Mouse (Mus musculus): ENCODE results near the gene Vmn2r78. TPM values are rescaled to one million over a fixed set of nuclear protein-coding genes. Genes with fewer than 3 reads are reported as not detected.
"Not testable (repeated sequence)": the region's sequence is repeated elsewhere in the genome, so short reads cannot be mapped to it uniquely, and the experiment has no call there.

Vmn2r78 gene
- 0.01 TPM in 1 of 2 replicates, not detected in the other for polyA plus RNA-seq (2015; fragmentation: Nextera tagmentation; extraction: Ambion mirVana)

- not testable (repeated sequence) for H3K4me1 ChIP-seq (replicated peaks; ENCODE audit: control insufficient read depth, insufficient read depth); H3K9me3 ChIP-seq (ENCODE audit: control insufficient read depth, low read length); H3K9ac ChIP-seq (ENCODE audit: low read length); H3K27ac ChIP-seq (replicated peaks); H3K27me3 ChIP-seq (ENCODE audit: control insufficient read depth, insufficient read depth, low read length); H3K4me2 ChIP-seq (replicated peaks; ENCODE audit: low read depth); H3K36me3 ChIP-seq (ENCODE audit: control insufficient read depth, insufficient read depth, low read length); ATAC-seq (ENCODE audit: low FRiP score, low TSS enrichment); H3K4me3 ChIP-seq (ENCODE audit: low read depth, low read length); DNase-seq (ENCODE audit: low spot score)
- WGBS, result 71% methylated on average over 2 of the region's 2 CpGs
Measured at GRCm38 (mm10) chr7:86914794-86915193, at the start of gene Vmn2r78. TSS of gene Vmn2r78 (plus strand) at chr7:86915094.

DNA sequence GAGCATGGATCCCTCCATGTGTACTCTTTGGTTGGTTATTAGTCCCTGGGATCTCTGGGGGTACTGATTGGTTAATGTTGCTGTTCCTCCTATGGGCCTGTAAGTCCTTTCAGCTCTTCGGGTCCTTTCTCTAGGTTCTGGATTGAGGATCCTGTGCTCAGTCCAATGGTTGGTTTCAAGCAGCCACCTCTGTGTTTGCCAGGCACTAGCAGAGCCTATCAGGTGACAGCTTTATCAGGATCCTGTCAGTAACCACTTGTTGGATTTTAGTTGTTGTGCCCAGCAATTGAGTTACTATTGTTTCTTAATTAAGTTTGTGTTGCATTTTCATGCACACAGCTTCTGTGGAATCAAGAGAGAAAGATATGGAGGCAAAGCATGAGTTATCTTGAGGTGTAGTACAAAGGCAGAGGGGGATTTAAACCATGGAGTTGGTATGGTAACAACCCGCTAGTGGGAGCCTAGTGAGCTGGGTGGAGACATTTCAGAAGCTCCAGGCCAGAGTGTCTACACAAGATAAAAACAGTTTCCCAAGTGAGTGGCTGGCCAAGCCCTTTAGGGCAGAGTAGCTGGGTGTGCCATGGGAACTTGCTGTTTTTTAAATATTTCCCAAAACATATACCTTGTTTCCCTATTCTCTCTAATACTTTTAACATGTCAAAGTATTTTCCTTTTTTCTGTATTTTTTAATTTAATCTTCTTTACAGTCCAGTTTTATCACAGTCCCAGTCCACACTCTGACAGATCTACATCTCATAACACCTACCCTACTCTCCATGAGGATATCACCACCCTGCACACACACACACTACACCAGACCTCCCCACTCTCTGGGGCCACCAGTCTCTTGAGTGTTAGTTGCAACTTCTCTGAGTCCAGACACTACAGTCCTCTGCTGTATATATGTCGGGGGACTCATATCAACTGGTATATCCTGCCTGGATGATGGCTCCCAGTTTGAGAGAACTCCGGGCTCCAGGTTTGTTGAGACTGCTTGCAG, 25.1 kb upstream of the Vmn2r78 start:
- H3K27me3 ChIP-seq (ENCODE audit: control insufficient read depth, insufficient read depth, low read length), result no peaks in the 10 kb centered on the region
- no peak overlapping the region for H3K4me2 ChIP-seq (replicated peaks; ENCODE audit: low read depth)
- no peaks in the 10 kb centered on the region for H3K36me3 ChIP-seq (ENCODE audit: control insufficient read depth, insufficient read depth, low read length)
- no peaks in the 10 kb centered on the region for H3K9me3 ChIP-seq (ENCODE audit: control insufficient read depth, low read length)
- H3K9ac ChIP-seq (ENCODE audit: low read length), result no peak overlapping the region
- H3K4me1 ChIP-seq (replicated peaks; ENCODE audit: control insufficient read depth, insufficient read depth), result no peaks in the 10 kb centered on the region
- 85% methylated on average over 4 of the region's 4 CpGs for WGBS
- DNase-seq (ENCODE audit: low spot score), result no peak
- no peak overlapping the region for H3K4me3 ChIP-seq (ENCODE audit: low read depth, low read length)
- TF ChIP-seq CTCF (IDR thresholded peaks at IDR 0.05; ENCODE audit: low read depth) (no peak), EP300 (optimal IDR thresholded peaks at IDR 0.05) (no peak)
- H3K27ac ChIP-seq (replicated peaks), result no peak overlapping the region
- ATAC-seq (ENCODE audit: low FRiP score, low TSS enrichment), result no peak

- H3K4me1 ChIP-seq (replicated peaks; ENCODE audit: control insufficient read depth, insufficient read depth), result no peaks in the 10 kb centered on the region
- WGBS, result 73% methylated on average over 5 of the region's 5 CpGs
- no peak overlapping the region for H3K27ac ChIP-seq (replicated peaks)
- ATAC-seq (ENCODE audit: low FRiP score, low TSS enrichment), result no peak
- no peaks in the 10 kb centered on the region for H3K36me3 ChIP-seq (ENCODE audit: control insufficient read depth, insufficient read depth, low read length)
- no peak overlapping the region for H3K4me3 ChIP-seq (ENCODE audit: low read depth, low read length)
- DNase-seq (ENCODE audit: low spot score), result no peak
- no peak overlapping the region for H3K9ac ChIP-seq (ENCODE audit: low read length)
- H3K9me3 ChIP-seq (ENCODE audit: control insufficient read depth, low read length), result no peaks in the 10 kb centered on the region
- no peak for TF ChIP-seq EP300 (optimal IDR thresholded peaks at IDR 0.05)
- no peak for TF ChIP-seq CTCF (IDR thresholded peaks at IDR 0.05; ENCODE audit: low read depth)
- no peak overlapping the region for H3K4me2 ChIP-seq (replicated peaks; ENCODE audit: low read depth)
- H3K27me3 ChIP-seq (ENCODE audit: control insufficient read depth, insufficient read depth, low read length), result no peaks in the 10 kb centered on the region
Measured at GRCm38 (mm10) chr7:86937288-86937687, 22.4 kb downstream of the Vmn2r78 start.

DNA sequence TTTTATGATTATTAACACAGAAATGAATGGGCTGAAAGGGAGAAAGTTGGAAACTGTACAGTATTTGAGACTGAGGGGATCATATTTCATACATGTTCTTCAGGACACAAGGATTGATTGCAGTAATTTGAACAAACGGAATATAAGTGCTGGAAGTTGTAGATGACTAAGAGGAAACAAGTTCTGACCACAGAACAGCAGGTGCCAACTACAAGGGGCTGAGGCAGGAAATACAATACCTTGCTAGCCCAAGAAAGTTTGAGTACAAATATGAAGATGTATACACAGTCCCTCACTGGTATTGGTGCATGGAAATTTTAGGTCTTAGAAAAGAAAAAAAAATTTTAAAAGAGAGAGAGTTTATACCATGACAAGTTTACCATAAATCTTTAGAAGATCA, 79.8 kb downstream of the Vmn2r78 start:
- ATAC-seq (ENCODE audit: low FRiP score, low TSS enrichment) (no peak), DNase-seq (ENCODE audit: low spot score) (no peak)
- Histone ChIP-seq H3K27me3 (ENCODE audit: control insufficient read depth, insufficient read depth, low read length) (no peaks in the 10 kb centered on the region), H3K4me2 (replicated peaks; ENCODE audit: low read depth) (no peak overlapping the region), H3K9me3 (ENCODE audit: control insufficient read depth, low read length) (no peaks in the 10 kb centered on the region), H3K4me1 (replicated peaks; ENCODE audit: control insufficient read depth, insufficient read depth) (no peaks in the 10 kb centered on the region), H3K36me3 (ENCODE audit: control insufficient read depth, insufficient read depth, low read length) (no peaks in the 10 kb centered on the region), H3K4me3 (ENCODE audit: low read depth, low read length) (no peak overlapping the region), H3K27ac (replicated peaks) (no peak overlapping the region), H3K9ac (ENCODE audit: low read length) (no peak overlapping the region)
- TF ChIP-seq CTCF (IDR thresholded peaks at IDR 0.05; ENCODE audit: low read depth), result no peak
- no peak for TF ChIP-seq EP300 (optimal IDR thresholded peaks at IDR 0.05)
- 47% methylated on average over 1 of the region's 1 CpGs for WGBS

GRCm38 (mm10) chr7:86995815-86996214, 80.9 kb downstream of the Vmn2r78 start, which contains the start of gene Vmn2r79:
TSS of gene Vmn2r79 (plus strand) at chr7:86996115.
- H3K9ac ChIP-seq (ENCODE audit: low read length); DNase-seq (ENCODE audit: low spot score); ATAC-seq (ENCODE audit: low FRiP score, low TSS enrichment); H3K4me1 ChIP-seq (replicated peaks; ENCODE audit: control insufficient read depth, insufficient read depth); H3K4me2 ChIP-seq (replicated peaks; ENCODE audit: low read depth); H3K27ac ChIP-seq (replicated peaks); H3K36me3 ChIP-seq (ENCODE audit: control insufficient read depth, insufficient read depth, low read length); H3K9me3 ChIP-seq (ENCODE audit: control insufficient read depth, low read length); H3K4me3 ChIP-seq (ENCODE audit: low read depth, low read length); H3K27me3 ChIP-seq (ENCODE audit: control insufficient read depth, insufficient read depth, low read length): not testable (repeated sequence)
- WGBS, result 73% methylated on average over 1 of the region's 1 CpGs

Other genes starting within 250 kb of the Vmn2r78 start
- gene Olfr292, start 226.8 kb upstream of the Vmn2r78 start, polyA plus RNA-seq (2015; fragmentation: Nextera tagmentation; extraction: Ambion mirVana), result not detected in 2 replicates
- gene Folh1, start 139.2 kb upstream of the Vmn2r78 start, polyA plus RNA-seq (2015; fragmentation: Nextera tagmentation; extraction: Ambion mirVana), result 0.02 and 0.07 TPM in 2 replicates
- not detected in 2 replicates for gene Vmn2r77, start 120.1 kb upstream of the Vmn2r78 start, polyA plus RNA-seq (2015; fragmentation: Nextera tagmentation; extraction: Ambion mirVana)
- gene Vmn2r79, start 81.0 kb downstream of the Vmn2r78 start, polyA plus RNA-seq (2015; fragmentation: Nextera tagmentation; extraction: Ambion mirVana), result 0.01 TPM in 1 of 2 replicates, not detected in the other

Data from stomach, postnatal 0 days (tissue).